Mouse (Mus musculus): ENCODE results near the gene Aebp2. TPM values are rescaled to one million over a fixed set of nuclear protein-coding genes. Genes with fewer than 3 reads are reported as not detected.

Aebp2 gene
- polyA plus RNA-seq, 1 experiment: 47.9 TPM

GRCm38 (mm10) chr6:140642655-140643054, 20.2 kb downstream of the Aebp2 start:
- Histone ChIP-seq H3K27ac (ENCODE audit: insufficient read depth, low read length) (no peak overlapping the region), H3K27me3 (ENCODE audit: control insufficient read depth, insufficient read depth, low read length) (no peaks in the 10 kb centered on the region), H3K4me1 (ENCODE audit: control insufficient read depth, insufficient read depth, low read length) (no peaks in the 10 kb centered on the region; the same call in 1 of the 2 replicates), H3K4me3 (replicated peaks; ENCODE audit: insufficient read depth, low read depth, low read length) (no peak overlapping the region)
- 92% methylated on average over 12 of the region's 12 CpGs for WGBS
- DNase-seq: no peak
- TF ChIP-seq CTCF (IDR thresholded peaks at IDR 0.05; ENCODE audit: borderline replicate concordance, insufficient read depth, low read depth, low read length) (no peak), POLR2A (IDR thresholded peaks at IDR 0.05; ENCODE audit: borderline replicate concordance, insufficient read depth, low read length) (no peak)

- Histone ChIP-seq H3K4me1 (ENCODE audit: control insufficient read depth, insufficient read depth, low read length) (no peaks in the 10 kb centered on the region), H3K27me3 (ENCODE audit: control insufficient read depth, insufficient read depth, low read length) (no peaks in the 10 kb centered on the region), H3K4me3 (replicated peaks; ENCODE audit: insufficient read depth, low read depth, low read length) (no peak overlapping the region), H3K27ac (ENCODE audit: insufficient read depth, low read length) (no peak overlapping the region)
- TF ChIP-seq CTCF (IDR thresholded peaks at IDR 0.05; ENCODE audit: borderline replicate concordance, insufficient read depth, low read depth, low read length) (no peak), POLR2A (IDR thresholded peaks at IDR 0.05; ENCODE audit: borderline replicate concordance, insufficient read depth, low read length) (no peak)
- no peak for DNase-seq
Measured at GRCm38 (mm10) chr6:140645931-140646330, 23.5 kb downstream of the Aebp2 start.

GRCm38 (mm10) chr6:140646892-140647291, 24.4 kb downstream of the Aebp2 start:
- no peak overlapping the region for H3K4me3 ChIP-seq (replicated peaks; ENCODE audit: insufficient read depth, low read depth, low read length)
- 58% methylated on average over 6 of the region's 6 CpGs for WGBS
- H3K27me3 ChIP-seq (ENCODE audit: control insufficient read depth, insufficient read depth, low read length): no peaks in the 10 kb centered on the region
- no peaks in the 10 kb centered on the region for H3K4me1 ChIP-seq (ENCODE audit: control insufficient read depth, insufficient read depth, low read length)
- no peak for DNase-seq
- TF ChIP-seq POLR2A (IDR thresholded peaks at IDR 0.05; ENCODE audit: borderline replicate concordance, insufficient read depth, low read length) (no peak), CTCF (IDR thresholded peaks at IDR 0.05; ENCODE audit: borderline replicate concordance, insufficient read depth, low read depth, low read length) (no peak)
- no peak overlapping the region for H3K27ac ChIP-seq (ENCODE audit: insufficient read depth, low read length)

GRCm38 (mm10) chr6:140649812-140650211, 27.3 kb downstream of the Aebp2 start:
- TF ChIP-seq CTCF (IDR thresholded peaks at IDR 0.05; ENCODE audit: borderline replicate concordance, insufficient read depth, low read depth, low read length) (no peak), POLR2A (IDR thresholded peaks at IDR 0.05; ENCODE audit: borderline replicate concordance, insufficient read depth, low read length) (no peak)
- Histone ChIP-seq H3K27me3 (ENCODE audit: control insufficient read depth, insufficient read depth, low read length) (no peaks in the 10 kb centered on the region), H3K4me3 (replicated peaks; ENCODE audit: insufficient read depth, low read depth, low read length) (no peak overlapping the region), H3K27ac (ENCODE audit: insufficient read depth, low read length) (no peak overlapping the region), H3K4me1 (ENCODE audit: control insufficient read depth, insufficient read depth, low read length) (peaks cover 1% of the 10 kb centered on the region)
- DNase-seq: no peak
- WGBS: 18% methylated on average over 1 of the region's 1 CpGs

GRCm38 (mm10) chr6:140651923-140652322, 29.5 kb downstream of the Aebp2 start:
- H3K4me1 ChIP-seq (ENCODE audit: control insufficient read depth, insufficient read depth, low read length): peaks cover 6% of the 10 kb centered on the region
- WGBS: 73% methylated on average over 7 of the region's 7 CpGs
- H3K27ac ChIP-seq (ENCODE audit: insufficient read depth, low read length): no peak overlapping the region
- TF ChIP-seq CTCF (IDR thresholded peaks at IDR 0.05; ENCODE audit: borderline replicate concordance, insufficient read depth, low read depth, low read length) (no peak), POLR2A (IDR thresholded peaks at IDR 0.05; ENCODE audit: borderline replicate concordance, insufficient read depth, low read length) (no peak)
- DNase-seq: no peak
- H3K27me3 ChIP-seq (ENCODE audit: control insufficient read depth, insufficient read depth, low read length): no peaks in the 10 kb centered on the region
- H3K4me3 ChIP-seq (replicated peaks; ENCODE audit: insufficient read depth, low read depth, low read length): no peak overlapping the region

- 22% methylated on average over 7 of the region's 7 CpGs for WGBS
- peaks cover 6% of the 10 kb centered on the region for H3K4me1 ChIP-seq (ENCODE audit: control insufficient read depth, insufficient read depth, low read length)
- TF ChIP-seq CTCF (IDR thresholded peaks at IDR 0.05; ENCODE audit: borderline replicate concordance, insufficient read depth, low read depth, low read length) (no peak), POLR2A (IDR thresholded peaks at IDR 0.05; ENCODE audit: borderline replicate concordance, insufficient read depth, low read length) (no peak)
- no peak overlapping the region for H3K4me3 ChIP-seq (replicated peaks; ENCODE audit: insufficient read depth, low read depth, low read length)
- H3K27me3 ChIP-seq (ENCODE audit: control insufficient read depth, insufficient read depth, low read length): no peaks in the 10 kb centered on the region
- H3K27ac ChIP-seq (ENCODE audit: insufficient read depth, low read length): no peak overlapping the region
- DNase-seq: peak in 1 of 2 experiments; percentile 32
Measured at GRCm38 (mm10) chr6:140655451-140655850, 33.0 kb downstream of the Aebp2 start.

GRCm38 (mm10) chr6:140656991-140657390, 34.5 kb downstream of the Aebp2 start:
- 95% methylated on average over 3 of the region's 3 CpGs for WGBS
- H3K4me1 ChIP-seq (ENCODE audit: control insufficient read depth, insufficient read depth, low read length): peaks cover 6% of the 10 kb centered on the region
- H3K4me3 ChIP-seq (replicated peaks; ENCODE audit: insufficient read depth, low read depth, low read length): no peak overlapping the region
- no peak for DNase-seq
- no peak for TF ChIP-seq CTCF (IDR thresholded peaks at IDR 0.05; ENCODE audit: borderline replicate concordance, insufficient read depth, low read depth, low read length)
- no peak for TF ChIP-seq POLR2A (IDR thresholded peaks at IDR 0.05; ENCODE audit: borderline replicate concordance, insufficient read depth, low read length)
- H3K27ac ChIP-seq (ENCODE audit: insufficient read depth, low read length): no peak overlapping the region
- H3K27me3 ChIP-seq (ENCODE audit: control insufficient read depth, insufficient read depth, low read length): no peaks in the 10 kb centered on the region

GRCm38 (mm10) chr6:140657920-140658522, 35.6 kb downstream of the Aebp2 start:
- H3K4me3 ChIP-seq (replicated peaks; ENCODE audit: insufficient read depth, low read depth, low read length): no peak overlapping the region
- H3K27ac ChIP-seq (ENCODE audit: insufficient read depth, low read length): no peak overlapping the region
- H3K27me3 ChIP-seq (ENCODE audit: control insufficient read depth, insufficient read depth, low read length): no peaks in the 10 kb centered on the region
- DNase-seq: no peak
- peaks cover 6% of the 10 kb centered on the region for H3K4me1 ChIP-seq (ENCODE audit: control insufficient read depth, insufficient read depth, low read length)
- WGBS: 81% methylated on average over 3 of the region's 3 CpGs
- no peak for TF ChIP-seq POLR2A (IDR thresholded peaks at IDR 0.05; ENCODE audit: borderline replicate concordance, insufficient read depth, low read length)
- no peak for TF ChIP-seq CTCF (IDR thresholded peaks at IDR 0.05; ENCODE audit: borderline replicate concordance, insufficient read depth, low read depth, low read length)
